Mouse (Mus musculus) spleen, embryonic (tissue): Measurements from ENCODE around the gene Prune1.

ENCODE experiments used
- CTCF ChIA-PET: fragments of 350-600 bp; sonication (Branson Sonifier 250); formaldehyde crosslinking; loops from one replicate; lab custom pipeline; 2022; lab: Charles Lee

Gene Prune1

DNA sequence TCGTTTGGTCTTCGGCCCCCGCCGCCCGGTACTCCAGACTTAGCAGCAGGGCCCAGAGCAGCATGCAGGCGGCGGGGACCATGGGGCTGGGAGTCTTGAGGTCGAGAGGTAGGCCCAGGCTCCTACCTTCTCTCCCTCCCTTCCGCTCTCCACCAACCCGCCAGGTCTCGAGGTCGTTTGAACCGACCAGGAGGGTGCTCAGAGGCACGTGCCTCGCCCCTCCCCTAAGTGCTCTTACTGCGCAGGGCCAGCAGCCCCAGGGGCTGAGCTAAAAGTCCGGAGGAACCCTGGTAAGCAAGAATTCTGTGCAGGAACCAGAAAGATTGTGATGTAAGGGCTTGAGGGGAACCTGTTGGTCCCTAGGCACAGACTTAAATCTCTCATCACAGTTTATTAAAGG lies 41.0 kb downstream of the Prune1 start:
- CTCF ChIA-PET, result no interaction called here

- CTCF ChIA-PET, result no interaction called here
These were observed 41.9 kb downstream of the Prune1 start for GRCm38 (mm10) chr3:95239971-95240370.

GRCm38 (mm10) chr3:95239022-95239421 lies 42.9 kb downstream of the Prune1 start:
- CTCF ChIA-PET, result interaction anchor here (0.7 kb wide), 1 partner anchor 16 kb away, joined by 3 read pairs; no protein-coding TSS in a partner anchor

DNA sequence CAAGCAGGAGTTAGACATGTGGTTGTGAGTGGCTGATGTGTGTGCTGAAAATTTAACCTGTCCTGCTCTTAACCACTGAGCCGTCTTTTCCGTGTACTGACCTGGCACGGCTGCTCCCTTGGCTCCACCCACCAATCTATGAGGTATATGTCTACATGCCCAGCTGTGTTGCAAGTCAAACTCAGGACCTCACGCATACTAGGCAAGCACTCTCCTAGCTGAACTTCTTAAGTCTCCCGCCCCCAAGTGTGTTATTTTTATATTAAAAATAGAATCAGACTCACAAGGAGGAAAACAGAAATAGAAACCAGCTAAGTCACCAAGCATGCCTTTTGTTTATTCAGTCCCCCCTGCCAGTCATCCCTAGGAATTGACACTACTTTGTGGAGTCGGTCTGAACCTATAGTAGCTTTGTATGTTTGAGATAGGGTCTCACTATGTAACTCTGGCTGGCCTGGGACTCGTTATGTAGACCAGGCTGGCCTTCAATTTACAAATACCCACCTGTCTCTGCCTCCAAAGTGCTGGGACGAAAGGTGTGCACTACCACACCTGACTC lies 44.3 kb downstream of the Prune1 start:
- CTCF ChIA-PET, result interaction anchor here (0.6 kb wide), 1 partner anchor 828 kb away, joined by 3 read pairs; no protein-coding TSS in a partner anchor

DNA sequence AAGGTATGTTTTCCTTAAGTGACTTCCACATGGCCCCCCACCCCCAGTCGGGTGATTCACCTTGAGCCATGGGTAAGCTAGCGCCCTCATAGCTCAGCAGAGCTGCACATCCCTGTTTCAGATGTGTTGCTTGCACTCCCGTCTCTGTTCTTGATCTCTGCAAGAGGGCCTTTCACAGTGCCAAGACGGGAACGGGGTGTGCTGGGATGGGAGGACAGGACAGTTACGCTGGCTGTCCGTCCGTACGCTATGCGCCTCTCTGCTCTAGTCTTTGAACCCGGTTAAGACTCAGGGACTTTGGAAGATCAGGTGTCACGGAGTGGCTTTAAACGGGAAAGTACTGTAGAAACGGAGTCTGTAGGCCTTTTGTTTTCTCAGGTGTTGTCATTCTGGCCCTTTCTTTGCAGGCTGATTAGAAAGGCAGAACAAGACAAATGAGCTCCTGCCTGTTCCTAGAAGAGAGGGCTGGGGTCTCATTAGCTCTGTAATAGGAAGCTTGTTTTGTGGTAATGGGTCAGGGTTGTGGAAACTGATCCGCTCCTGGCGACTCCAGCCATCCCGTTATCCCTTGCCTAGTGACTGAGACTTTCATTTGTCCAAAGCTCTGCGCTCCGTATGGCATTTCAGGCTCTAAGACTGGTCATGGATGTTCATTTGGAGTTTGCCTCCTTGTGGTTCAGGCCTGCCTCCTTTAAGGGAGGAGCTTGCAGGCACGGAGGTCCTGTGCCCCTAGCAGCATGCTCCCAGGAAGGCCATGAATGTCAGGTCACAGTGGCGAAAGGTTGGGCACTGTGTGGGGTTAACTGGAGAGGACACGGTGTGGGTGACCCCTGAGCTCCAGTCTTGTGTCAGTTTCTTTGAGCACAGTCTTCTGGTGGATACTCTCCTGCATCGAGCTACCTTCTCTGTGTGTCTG lies 46.2 kb downstream of the Prune1 start:
- CTCF ChIA-PET, result interaction anchor here (0.7 kb wide), 1 partner anchor 16 kb away, joined by 3 read pairs; the partner anchor contains the start of gene Bnipl

DNA sequence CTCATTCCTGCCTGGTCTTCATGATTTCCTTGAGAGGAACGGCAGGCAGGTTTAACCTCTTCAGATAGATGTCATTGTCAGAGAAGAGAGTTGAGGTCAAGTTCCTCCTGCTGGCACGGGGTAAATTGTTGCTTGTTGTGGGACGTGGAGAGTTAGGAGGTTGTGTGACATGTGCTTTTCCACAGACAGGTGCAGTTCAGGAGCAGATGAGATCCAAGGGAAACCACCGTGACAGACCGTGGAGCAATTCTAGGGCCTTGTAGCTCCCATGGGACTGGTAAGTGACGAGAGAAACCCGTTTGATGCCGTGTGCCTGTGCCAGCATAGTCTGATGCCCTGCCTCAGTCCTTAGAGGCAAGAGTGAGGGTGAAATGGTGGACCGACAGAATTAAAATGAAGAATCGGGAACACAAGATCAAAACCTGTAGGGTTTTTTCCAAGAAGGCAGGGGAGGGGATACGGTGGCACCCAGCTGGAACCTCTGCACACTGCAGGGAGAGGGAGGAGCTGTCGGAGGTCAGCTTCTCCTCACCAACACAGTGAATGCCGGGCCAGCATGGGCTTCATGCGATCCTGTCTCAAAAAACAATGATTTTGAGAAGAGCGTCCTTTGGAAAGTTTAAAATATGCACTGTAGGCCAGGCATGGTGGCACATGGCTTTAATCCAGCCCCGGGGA lies 48.4 kb downstream of the Prune1 start:
- CTCF ChIA-PET, result interaction anchor here (0.5 to 0.6 kb wide), 2 partner anchors 96 to 1443 kb away, joined by 3 to 4 read pairs; no protein-coding TSS in a partner anchor

- CTCF ChIA-PET, result interaction anchor here (0.6 kb wide), 1 partner anchor 10 kb away, joined by 5 read pairs; no protein-coding TSS in a partner anchor
These were observed 49.1 kb downstream of the Prune1 start for GRCm38 (mm10) chr3:95232771-95233170.

DNA sequence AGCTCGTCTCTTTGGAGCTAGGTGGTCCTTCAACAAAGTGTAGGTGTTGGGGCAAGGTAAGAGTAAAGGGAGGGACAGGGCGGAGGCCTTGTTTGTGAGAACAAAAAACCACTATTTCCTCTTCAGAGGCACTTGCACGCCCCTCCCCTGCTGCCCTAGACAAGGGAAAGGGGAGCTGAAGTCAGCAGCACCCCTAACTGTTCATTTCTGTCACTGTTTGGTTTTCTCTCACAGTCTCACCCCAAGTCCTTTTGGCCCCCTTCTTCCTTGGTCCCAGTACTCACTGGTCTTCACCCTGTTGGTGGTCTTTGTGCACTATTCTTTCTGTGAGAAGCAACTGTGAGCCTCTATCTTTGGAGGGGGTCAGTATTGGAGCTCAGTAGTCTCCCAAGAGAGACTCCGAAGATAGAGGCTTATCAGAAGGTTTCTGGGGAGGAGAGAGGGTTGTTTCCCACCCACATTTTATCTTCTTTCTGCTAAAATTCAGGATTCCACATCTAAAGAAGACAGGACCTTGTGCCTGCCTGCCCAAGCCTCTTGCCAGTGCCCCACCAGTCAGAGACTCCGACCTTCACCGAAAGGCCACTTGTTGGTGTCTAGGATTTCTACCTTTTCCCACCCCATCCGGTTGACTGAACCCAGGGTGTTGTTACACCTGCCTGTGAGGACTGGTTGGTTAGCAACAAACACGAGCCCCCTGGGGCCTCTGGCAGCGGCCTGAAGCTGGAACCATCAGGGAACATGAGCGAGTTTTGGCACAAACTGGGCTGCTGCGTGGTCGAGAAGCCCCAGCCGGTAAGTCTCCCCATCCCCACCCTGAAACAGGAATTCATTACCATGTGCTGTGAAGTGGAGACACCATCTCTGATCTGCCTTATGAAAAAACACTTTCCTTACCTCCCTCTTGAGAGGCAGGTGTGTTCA lies 50.3 kb downstream of the Prune1 start, which contains the start of gene Mllt11:
Gene Mllt11 (minus strand): TSS at position 874 of the 924 bp plus-strand sequence.
- CTCF ChIA-PET, result interaction anchor here (0.8 to 1.1 kb wide), 2 partner anchors 14 to 21 kb away, joined by 3 to 4 read pairs; partner anchors contain the start of gene Gabpb2

- CTCF ChIA-PET, result interaction anchor here (0.6 to 1.1 kb wide), 3 partner anchors 11 to 20 kb away, joined by 3 to 12 read pairs (median 4); partner anchors contain the start of gene Gabpb2
These were observed 51.2 kb downstream of the Prune1 start for GRCm38 (mm10) chr3:95230495-95231297.

- CTCF ChIA-PET, result no interaction called here
These were observed 51.9 kb downstream of the Prune1 start for GRCm38 (mm10) chr3:95229781-95230494.

DNA sequence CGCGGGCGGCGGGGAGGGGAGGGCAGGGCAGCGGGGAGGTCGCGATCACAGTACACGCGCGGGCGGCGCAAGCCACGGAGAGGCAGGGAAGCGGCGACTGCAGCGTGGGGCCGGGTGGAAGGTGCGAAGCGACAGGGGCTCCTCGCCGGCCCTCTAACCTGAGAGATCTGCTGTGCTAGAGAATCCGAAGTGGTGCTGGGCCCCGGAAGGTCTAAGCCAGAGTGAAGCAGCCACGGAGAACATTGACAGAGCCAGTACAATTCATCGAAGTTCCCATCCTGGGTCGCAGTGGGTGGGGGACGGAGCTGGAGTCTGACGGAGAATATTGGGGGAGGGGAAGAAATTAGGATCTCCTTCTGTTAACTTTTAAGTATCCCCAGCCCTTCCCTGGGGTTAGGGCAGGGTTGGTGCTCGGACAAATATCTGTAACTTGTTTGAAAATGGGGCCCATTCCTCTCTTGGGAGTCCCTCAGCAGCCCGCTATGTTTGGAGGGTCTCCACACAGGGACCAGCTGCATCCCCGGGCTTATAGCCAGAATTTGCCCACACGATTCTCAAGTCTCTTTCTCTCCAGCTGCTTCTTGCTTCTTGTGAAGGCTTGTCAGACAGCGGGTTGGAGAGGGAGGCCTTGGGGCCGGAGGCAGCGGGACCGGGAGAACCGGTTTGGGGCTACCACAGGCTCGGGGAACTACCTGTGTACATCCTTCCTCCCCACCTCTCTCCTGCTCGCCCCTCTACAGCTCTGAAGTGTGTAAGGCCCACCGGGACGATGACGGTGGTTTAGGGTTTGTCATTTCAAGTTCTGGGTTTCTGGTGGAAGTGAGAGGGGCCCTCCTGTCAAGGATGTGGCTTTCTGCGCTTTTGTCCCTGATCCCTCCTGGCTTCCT lies 52.7 kb downstream of the Prune1 start:
- CTCF ChIA-PET, result no interaction called here

DNA sequence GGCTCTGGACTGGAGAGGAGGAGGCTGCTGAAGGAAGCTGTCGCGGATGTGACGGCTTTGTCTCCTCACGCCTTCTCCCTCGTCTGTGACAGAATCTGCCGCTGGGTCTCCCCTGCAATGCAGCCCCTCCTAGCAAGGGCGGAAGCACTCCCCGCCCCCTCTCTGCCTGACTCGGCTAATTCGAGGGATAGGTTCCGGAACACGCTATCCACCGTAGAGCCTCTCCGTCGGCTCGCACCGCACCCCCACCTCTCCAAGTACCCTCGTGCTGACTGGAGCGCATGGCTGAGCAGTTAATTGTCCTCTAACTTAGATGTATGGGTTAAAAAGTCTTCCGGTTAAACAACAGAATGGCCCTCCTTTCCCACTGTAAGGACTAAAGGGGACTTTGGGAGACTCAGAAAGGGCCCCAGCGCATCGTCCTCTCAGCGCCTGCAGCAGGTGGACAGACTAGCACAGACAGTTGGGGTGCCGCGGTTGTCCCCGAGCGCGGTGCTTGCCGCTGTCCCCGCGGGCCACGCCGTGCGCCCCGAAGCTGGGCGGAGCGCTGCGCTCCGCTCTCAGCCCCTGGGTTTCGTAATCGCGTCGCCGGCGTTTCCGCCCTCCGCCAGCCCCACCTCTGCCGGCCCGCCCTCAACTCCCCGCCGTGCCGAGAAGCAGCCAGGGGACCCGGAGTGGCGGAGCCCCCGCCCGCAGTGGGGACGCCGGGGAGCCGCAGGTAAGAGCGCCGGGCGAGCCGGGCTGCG lies 53.6 kb downstream of the Prune1 start, which contains the start of gene Cdc42se1:
Gene Cdc42se1 (plus strand): TSS at position 585 of the 746 bp plus-strand sequence.
- CTCF ChIA-PET, result interaction anchor here (2.2 kb wide), 1 partner anchor 11 kb away, joined by 6 read pairs; the partner anchor contains the start of gene Gabpb2

GRCm38 (mm10) chr3:95227214-95227613 lies 54.7 kb downstream of the Prune1 start:
- CTCF ChIA-PET, result interaction anchor here (2.2 kb wide), 1 partner anchor 9 kb away, joined by 6 read pairs; the partner anchor contains the start of gene Gabpb2

- CTCF ChIA-PET, result no interaction called here
These were observed 57.6 kb downstream of the Prune1 start for GRCm38 (mm10) chr3:95224295-95224694.

- CTCF ChIA-PET, result interaction anchor here (0.6 kb wide), 2 partner anchors 16 to 31 kb away, joined by 3 to 9 read pairs; no protein-coding TSS in a partner anchor
These were observed 58.8 kb downstream of the Prune1 start for GRCm38 (mm10) chr3:95223041-95223440.

- CTCF ChIA-PET, result interaction anchor here (0.5 to 1.7 kb wide), 3 partner anchors 9 to 122 kb away, joined by 5 to 12 read pairs (median 6); no protein-coding TSS in a partner anchor
These were observed 63.3 kb downstream of the Prune1 start for GRCm38 (mm10) chr3:95218466-95219137.
